Mouse (Mus musculus): Measurements from ENCODE around the gene Cdc42se2. TPM values are rescaled to one million over a fixed set of nuclear protein-coding genes. Genes with fewer than 3 reads are reported as not detected.

The Cdc42se2 gene
- total and polyA plus RNA-seq, 3 experiments = 97.4 to 227 (median 99.1) TPM

DNA sequence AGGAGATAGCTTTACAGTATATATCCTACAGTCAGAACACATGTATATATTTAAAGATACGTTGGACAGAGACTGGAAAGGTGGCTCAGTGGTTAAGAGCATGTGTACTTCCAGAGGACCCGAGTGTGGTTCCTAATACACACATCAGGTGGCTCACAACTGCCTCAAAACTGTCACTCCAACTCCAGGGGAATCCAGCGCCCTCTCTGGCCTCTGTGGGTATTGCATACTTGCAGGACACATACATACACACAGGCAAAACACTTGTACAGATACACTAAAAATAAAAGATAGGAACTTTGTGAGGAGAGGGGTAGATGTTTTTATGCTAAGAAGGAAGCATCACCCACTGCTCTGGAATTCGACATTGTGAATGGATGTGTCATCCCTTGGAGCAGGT is 38.3 kb upstream of the Cdc42se2 start:
- H3K4me3 ChIP-seq (replicated peaks in 1 of 3; ENCODE audit: low read depth in 2 of 3, low read length in 2 of 3, poor library complexity in 1 of 3) = no peak overlapping the region
- no peak overlapping the region for H3K4me2 ChIP-seq (ENCODE audit: insufficient read depth, low read depth, poor library complexity, severe bottlenecking)
- dilution Hi-C loops (cut with MboI; ENCODE audit: extremely low pct_ligation_motif_present, extremely low pct_unique_long_range_greater_than_20kb, low sequenced_read_pairs) (no loop called here), in situ Hi-C loops (cut with MboI; ENCODE audit: low pct_ligation_motif_present, low pct_unique_long_range_greater_than_20kb, low sequenced_read_pairs) (no loop called here)
- H3K4me1 ChIP-seq (ENCODE audit: control insufficient read depth in 1 of 2, insufficient read depth in 2 of 2) = peaks cover 11 to 33% of the 10 kb centered on the region in 2 experiments
- no peaks in the 10 kb centered on the region for H3K36me3 ChIP-seq (replicated peaks in 1 of 2; ENCODE audit: control insufficient read depth in 1 of 2, insufficient read depth in 1 of 2, low read length in 1 of 2)
- H3K27ac ChIP-seq (ENCODE audit: insufficient read depth, low read depth) = no peak overlapping the region
- no peaks in the 10 kb centered on the region for H3K27me3 ChIP-seq (replicated peaks)
- peaks cover 15% of the 10 kb centered on the region for H3K9me3 ChIP-seq (replicated peaks; ENCODE audit: low read length)
- H3K9ac ChIP-seq (ENCODE audit: insufficient read depth, low read depth) = no peak overlapping the region
- H3K79me2 ChIP-seq (replicated peaks; ENCODE audit: control insufficient read depth, extremely low read depth, insufficient read depth, poor library complexity, severe bottlenecking) = no peaks in the 10 kb centered on the region
- no peak for TF ChIP-seq RCOR1 (conservative IDR thresholded peaks at IDR 0.05; ENCODE audit: low read depth, low read length)
- 0 out of 4 replicates have a peak, but pooled peaks of 1 of the 2 experiments have one; percentile 35 for TF ChIP-seq CTCF (conservative IDR thresholded peaks at IDR 0.05 in 1 of 2, IDR thresholded peaks at IDR 0.05 in 1 of 2; ENCODE audit: low read depth in 2 of 2, low read length in 2 of 2)
- TF ChIP-seq JUN (IDR thresholded peaks at IDR 0.05; ENCODE audit: insufficient read depth, low read depth, low read length) = no peak
- no peak for TF ChIP-seq ETS1 (conservative IDR thresholded peaks at IDR 0.05; ENCODE audit: low read depth, low read length)
- no peak for TF ChIP-seq MAFK (IDR thresholded peaks at IDR 0.05; ENCODE audit: insufficient replicate concordance, low read length)
- TF ChIP-seq TBP (conservative IDR thresholded peaks at IDR 0.05; ENCODE audit: low read depth, low read length) = no peak
- TF ChIP-seq SMC3 (IDR thresholded peaks at IDR 0.05; ENCODE audit: low read depth, low read length) = no peak
- no peak for DNase-seq (ENCODE audit: extremely low read depth)

DNA sequence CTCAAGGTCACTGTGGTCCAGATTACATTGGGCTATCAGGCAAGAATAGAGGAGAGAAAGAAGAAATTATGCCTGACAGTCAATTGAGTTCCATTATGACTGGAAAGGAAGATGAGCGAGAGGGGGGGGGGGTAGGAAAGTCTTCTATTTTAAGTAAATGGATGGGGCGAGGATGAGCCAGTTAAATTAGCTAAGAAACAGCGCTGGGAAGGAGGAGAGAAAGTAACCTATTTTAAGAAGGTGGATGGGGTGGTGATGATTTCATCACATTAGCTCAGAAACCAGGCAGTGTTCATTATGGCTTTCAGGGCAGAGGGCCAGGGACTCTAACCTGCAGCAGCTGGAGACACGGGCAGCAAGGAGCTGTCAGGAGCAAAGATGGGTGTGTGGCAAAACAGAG is 36.0 kb upstream of the Cdc42se2 start:
- Histone ChIP-seq H3K9ac (ENCODE audit: insufficient read depth, low read depth) (no peak overlapping the region), H3K27ac (ENCODE audit: insufficient read depth, low read depth) (no peak overlapping the region), H3K79me2 (replicated peaks; ENCODE audit: control insufficient read depth, extremely low read depth, insufficient read depth, poor library complexity, severe bottlenecking) (no peaks in the 10 kb centered on the region), H3K4me1 (ENCODE audit: control insufficient read depth in 1 of 2, insufficient read depth in 2 of 2) (peaks cover 14 to 38% of the 10 kb centered on the region in 2 experiments), H3K4me2 (ENCODE audit: insufficient read depth, low read depth, poor library complexity, severe bottlenecking) (no peak overlapping the region; the same call in 1 of the 2 replicates), H3K36me3 (replicated peaks in 1 of 2; ENCODE audit: control insufficient read depth in 1 of 2, insufficient read depth in 1 of 2, low read length in 1 of 2) (no peaks in the 10 kb centered on the region), H3K9me3 (replicated peaks; ENCODE audit: low read length) (peaks cover 23% of the 10 kb centered on the region), H3K4me3 (replicated peaks in 1 of 3; ENCODE audit: low read depth in 2 of 3, low read length in 2 of 3, poor library complexity in 1 of 3) (no peak overlapping the region), H3K27me3 (replicated peaks) (no peaks in the 10 kb centered on the region)
- no peak for TF ChIP-seq KAT2A (IDR thresholded peaks at IDR 0.05; ENCODE audit: insufficient replicate concordance, low read length)
- 0 out of 2 replicates have a peak, but pooled peaks have one; percentile 38 for TF ChIP-seq BHLHE40 (IDR thresholded peaks at IDR 0.05; ENCODE audit: low read depth, low read length)
- peak; percentile 95 for TF ChIP-seq MEF2A (IDR thresholded peaks at IDR 0.05; ENCODE audit: borderline replicate concordance, low read depth, low read length)
- TF ChIP-seq PAX5 (IDR thresholded peaks at IDR 0.05; ENCODE audit: low read length) = no peak
- TF ChIP-seq MYC (IDR thresholded peaks at IDR 0.05; ENCODE audit: low read depth, low read length) = no peak
- peak; percentile 82 for TF ChIP-seq EP300 (IDR thresholded peaks at IDR 0.05; ENCODE audit: low read length)
- no peak for TF ChIP-seq NRF1 (IDR thresholded peaks at IDR 0.05; ENCODE audit: low read depth, low read length)
- peak; percentile 35; the same call in 1 of the 2 replicates for TF ChIP-seq JUN (IDR thresholded peaks at IDR 0.05; ENCODE audit: insufficient read depth, low read depth, low read length)
- peak; percentile 12; the same call in 1 of the 2 replicates for TF ChIP-seq TCF12 (IDR thresholded peaks at IDR 0.05; ENCODE audit: low read depth, low read length)
- no peak for TF ChIP-seq ZKSCAN1 (IDR thresholded peaks at IDR 0.05; ENCODE audit: borderline replicate concordance, low read depth, low read length)
- TF ChIP-seq CTCF (conservative IDR thresholded peaks at IDR 0.05 in 1 of 2, IDR thresholded peaks at IDR 0.05 in 1 of 2; ENCODE audit: low read depth in 2 of 2, low read length in 2 of 2) = no peak
- no peak for TF ChIP-seq CHD1 (IDR thresholded peaks at IDR 0.05; ENCODE audit: low read depth, low read length)
- TF ChIP-seq ETS1 (conservative IDR thresholded peaks at IDR 0.05; ENCODE audit: low read depth, low read length) = peak; percentile 61
- no peak for TF ChIP-seq ELF1 (IDR thresholded peaks at IDR 0.05; ENCODE audit: low read depth, low read length)
- TF ChIP-seq UBTF (IDR thresholded peaks at IDR 0.05; ENCODE audit: low read depth, low read length) = no peak
- TF ChIP-seq RCOR1 (conservative IDR thresholded peaks at IDR 0.05; ENCODE audit: low read depth, low read length) = peak; percentile 60; the same call in 1 of the 2 replicates
- TF ChIP-seq MAZ (IDR thresholded peaks at IDR 0.05; ENCODE audit: low read depth, low read length) = peak; percentile 64; the same call in 1 of the 2 replicates
- TF ChIP-seq MAX (IDR thresholded peaks at IDR 0.05; ENCODE audit: low read length) = no peak
- TF ChIP-seq JUND (conservative IDR thresholded peaks at IDR 0.05; ENCODE audit: low read depth, low read length) = peak; percentile 59; the same call in 1 of the 2 replicates
- no peak for TF ChIP-seq E2F4 (IDR thresholded peaks at IDR 0.05; ENCODE audit: insufficient replicate concordance, low read depth, low read length)
- no peak for TF ChIP-seq SMC3 (IDR thresholded peaks at IDR 0.05; ENCODE audit: low read depth, low read length)
- TF ChIP-seq ZC3H11A (IDR thresholded peaks at IDR 0.05; ENCODE audit: low read depth, low read length) = no peak
- no peak for TF ChIP-seq ZMIZ1 (IDR thresholded peaks at IDR 0.05; ENCODE audit: low read depth, low read length)
- no peak for TF ChIP-seq USF2 (conservative IDR thresholded peaks at IDR 0.05; ENCODE audit: low read depth, low read length)
- no peak for TF ChIP-seq ZNF384 (IDR thresholded peaks at IDR 0.05; ENCODE audit: low read depth, low read length)
- TF ChIP-seq IRF4 (IDR thresholded peaks at IDR 0.05; ENCODE audit: low read depth, low read length) = peak; percentile 85
- TF ChIP-seq HCFC1 (IDR thresholded peaks at IDR 0.05; ENCODE audit: low read depth, low read length) = no peak
- in situ Hi-C loops (cut with MboI; ENCODE audit: low pct_ligation_motif_present, low pct_unique_long_range_greater_than_20kb, low sequenced_read_pairs) = no loop called here
- dilution Hi-C loops (cut with MboI; ENCODE audit: extremely low pct_ligation_motif_present, extremely low pct_unique_long_range_greater_than_20kb, low sequenced_read_pairs) = no loop called here
- DNase-seq (ENCODE audit: extremely low read depth) = peak; percentile 45
